Mouse (Mus musculus): ENCODE measurements around the gene Nmnat3. TPM values are rescaled to one million over a fixed set of nuclear protein-coding genes. Genes with fewer than 3 reads are reported as not detected.
A peak's percentile ranks its signal among the peaks of the same experiment; 100 is the strongest.

Gene Nmnat3
- total RNA-seq, 2 experiments from 2014 or later: 12.5 to 14.5 TPM

DNA sequence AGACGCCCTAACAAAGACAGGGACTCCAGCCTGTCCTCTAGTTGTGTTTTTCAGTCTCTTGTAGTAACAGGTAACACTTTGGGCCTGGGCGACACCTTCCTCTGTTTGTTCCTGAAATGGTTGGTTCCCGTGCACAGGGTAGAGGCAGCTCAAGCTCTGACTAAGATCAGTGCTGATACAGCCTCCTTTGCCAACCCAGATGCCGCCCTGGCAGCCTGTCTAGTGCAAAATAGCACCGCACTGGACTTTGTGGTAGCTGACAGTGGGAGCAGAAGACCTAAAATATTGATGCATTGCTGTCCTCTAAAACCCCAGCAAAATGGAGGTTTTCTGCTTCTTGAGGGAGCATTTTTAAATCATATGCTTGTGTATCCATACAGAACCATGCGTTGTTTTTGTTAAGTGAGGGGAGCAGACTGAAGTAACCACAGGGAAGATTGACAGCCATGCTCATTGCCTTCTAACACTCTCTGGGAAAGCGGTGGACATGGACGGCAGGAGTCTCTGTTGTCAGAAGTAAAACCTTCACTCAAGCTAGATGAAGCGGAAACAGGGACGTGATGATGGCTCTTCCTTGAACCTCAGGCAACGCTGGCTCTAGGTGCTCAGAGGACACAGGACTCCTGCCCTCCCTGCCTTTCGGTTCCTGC is 24.2 kb downstream of the Nmnat3 start:
- DNase-seq: no peak

DNA sequence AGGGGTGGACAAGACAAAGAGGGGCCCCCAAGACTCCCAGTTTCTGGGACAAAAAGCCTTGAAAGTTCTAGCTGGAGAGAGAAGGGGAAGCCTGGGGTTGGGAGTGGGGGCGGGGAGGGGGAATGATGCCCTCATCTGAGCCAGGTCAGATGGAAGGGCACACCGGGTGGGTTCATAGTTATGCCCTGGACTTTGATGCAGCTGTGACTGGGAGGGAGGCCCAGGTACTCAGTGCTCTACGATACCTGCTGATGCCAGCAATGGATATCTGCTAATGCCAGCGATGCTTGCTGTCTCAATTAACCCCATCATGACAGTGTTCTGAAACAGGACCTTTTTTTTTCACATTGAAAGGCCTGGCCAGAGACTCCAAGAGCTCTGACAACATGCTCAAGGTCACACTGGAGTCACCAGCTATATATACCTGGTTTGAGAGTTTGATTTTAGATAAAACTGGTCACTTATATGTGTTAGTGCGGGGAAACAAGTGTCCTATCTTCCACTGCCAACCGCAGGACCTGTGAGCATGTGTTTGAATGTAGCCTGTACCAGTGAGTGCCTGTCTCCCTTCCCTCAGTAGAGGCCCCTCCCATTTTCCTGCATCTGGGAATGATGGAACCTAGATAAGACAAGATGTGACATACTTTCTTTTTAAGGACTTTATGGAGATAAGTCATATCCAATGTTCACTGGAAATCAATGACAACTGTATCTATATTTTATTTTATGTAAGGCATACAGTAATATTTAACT is 25.6 kb downstream of the Nmnat3 start:
- DNase-seq: no peak

DNA sequence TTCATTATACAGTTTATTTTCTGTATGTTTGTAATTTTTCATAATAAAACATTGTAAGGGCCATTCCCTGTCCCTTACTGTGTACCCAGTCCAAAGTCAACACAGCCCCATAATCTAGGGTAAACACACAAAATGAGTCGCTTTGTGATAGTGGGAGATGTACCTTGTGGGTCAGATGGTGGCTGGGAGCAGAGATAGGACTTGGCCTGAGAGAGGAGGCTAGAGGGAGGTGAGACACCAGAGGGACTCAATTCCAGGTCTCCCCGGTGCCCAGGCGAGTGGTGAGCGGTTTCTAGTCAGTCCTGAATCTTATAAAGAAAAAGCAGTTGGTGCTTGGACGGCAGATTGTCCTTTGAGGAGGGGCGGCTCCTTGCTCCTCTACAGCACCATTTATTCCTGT is 26.4 kb downstream of the Nmnat3 start:
- DNase-seq: no peak

- peak; percentile 29 for DNase-seq
Observed at GRCm38 (mm10) chr9:98314059-98314650, 26.9 kb downstream of the Nmnat3 start.

DNA sequence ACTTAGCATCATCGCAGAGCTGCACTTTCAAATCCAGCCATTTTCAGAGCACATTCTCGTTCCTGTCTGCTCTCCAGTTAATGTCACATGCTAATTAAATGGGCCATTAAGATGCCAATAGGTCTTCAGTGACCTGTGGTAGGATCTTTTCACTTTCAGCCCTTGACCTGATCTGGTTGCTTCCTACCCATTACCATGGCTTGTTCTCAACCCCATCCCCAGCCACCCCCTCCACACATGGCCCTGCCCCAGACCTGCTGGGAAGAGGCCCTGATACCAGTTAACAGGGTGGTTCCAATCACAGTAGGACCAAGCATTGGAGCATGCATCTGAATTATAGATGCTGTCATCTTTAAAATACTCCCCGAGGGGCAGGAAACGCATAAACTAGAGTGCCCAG is 30.7 kb downstream of the Nmnat3 start:
- DNase-seq: no peak

GRCm38 (mm10) chr9:98318875-98319274 is 31.6 kb downstream of the Nmnat3 start:
- DNase-seq: no peak

DNA sequence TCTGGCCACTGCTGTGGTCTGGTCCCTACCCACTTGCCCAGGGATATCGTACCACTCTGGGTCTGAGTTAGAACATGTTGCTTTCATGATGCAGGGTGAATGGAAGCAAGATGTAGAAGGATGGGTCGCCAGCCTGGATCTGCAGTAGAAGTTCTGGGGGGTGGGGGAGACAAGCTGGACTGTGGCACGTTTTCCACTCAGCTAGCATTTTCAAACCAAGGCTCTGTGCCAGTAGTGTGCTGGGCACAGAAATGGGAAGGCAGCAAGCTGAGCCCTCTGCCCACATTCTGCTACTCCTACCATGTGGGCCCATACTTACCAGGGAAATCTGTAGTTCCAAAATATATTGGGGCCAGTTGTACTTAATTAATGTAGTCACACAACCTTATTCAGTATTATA is 33.5 kb downstream of the Nmnat3 start:
- DNase-seq: no peak

- DNase-seq: no peak
Observed at GRCm38 (mm10) chr9:98326088-98326487, 38.9 kb downstream of the Nmnat3 start.

DNA sequence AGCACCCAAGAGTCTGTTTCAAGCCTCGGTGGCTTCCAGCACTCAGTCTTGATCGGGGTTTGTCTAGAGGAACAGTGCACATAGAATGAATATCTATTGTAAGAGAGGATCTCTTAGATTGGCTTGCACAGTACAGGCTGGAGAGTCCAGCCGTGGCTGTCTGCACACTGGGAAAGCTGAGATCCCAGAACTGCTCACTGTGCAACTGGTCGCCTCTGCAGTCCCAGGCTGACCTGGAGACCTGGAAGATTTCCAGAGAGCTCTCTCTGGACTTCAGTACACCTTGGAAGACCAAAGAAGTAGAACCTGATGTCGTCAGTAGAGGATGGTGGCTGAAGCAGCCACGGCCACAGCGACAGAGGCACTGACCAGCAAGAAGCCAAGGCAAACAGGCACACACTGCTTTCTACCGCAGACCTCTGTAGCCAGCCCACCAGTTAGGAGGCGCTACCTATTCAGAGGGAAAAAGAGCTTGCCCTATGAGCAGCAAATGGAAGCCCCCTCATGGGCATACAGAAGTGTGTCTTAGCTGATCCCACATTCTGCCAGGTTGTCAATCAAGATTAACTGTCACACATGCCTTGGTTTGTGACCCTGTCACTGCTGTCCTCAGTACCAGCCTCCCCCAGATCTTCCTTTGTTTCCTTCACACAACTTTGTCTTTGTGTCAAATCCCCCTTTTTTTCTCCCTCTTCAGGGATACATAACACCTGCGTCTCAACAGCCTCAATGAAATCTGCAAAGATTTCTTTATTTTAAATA is 41.4 kb downstream of the Nmnat3 start:
- no peak for DNase-seq

GRCm38 (mm10) chr9:98329274-98330105 is 42.3 kb downstream of the Nmnat3 start:
- peak; percentile 24 for DNase-seq

DNA sequence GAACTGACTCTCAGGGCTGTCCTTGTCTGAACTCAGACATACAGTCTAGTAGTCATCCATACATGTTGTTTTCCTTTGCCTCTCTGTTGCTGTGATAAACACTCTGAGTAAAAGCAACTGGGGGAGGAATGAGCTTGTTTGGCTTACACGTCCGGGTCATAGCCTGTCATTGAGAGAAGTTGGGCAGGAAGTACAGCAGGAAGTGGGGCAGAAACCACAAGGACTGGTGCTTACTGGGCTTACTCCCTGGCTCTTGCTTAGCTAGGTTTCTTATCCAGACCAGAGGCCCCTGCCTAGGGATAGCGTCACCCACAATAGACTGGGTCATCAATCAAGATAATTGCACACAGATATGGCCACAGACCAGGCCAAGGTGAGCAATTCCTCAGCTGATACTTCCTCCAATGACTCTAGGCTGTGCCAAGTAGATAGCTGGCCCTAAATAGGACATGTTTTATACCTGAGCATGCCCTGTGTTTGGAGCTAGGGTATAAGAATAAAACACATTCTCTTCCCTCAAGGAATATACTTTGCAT is 46.1 kb downstream of the Nmnat3 start:
- no peak for DNase-seq

DNA sequence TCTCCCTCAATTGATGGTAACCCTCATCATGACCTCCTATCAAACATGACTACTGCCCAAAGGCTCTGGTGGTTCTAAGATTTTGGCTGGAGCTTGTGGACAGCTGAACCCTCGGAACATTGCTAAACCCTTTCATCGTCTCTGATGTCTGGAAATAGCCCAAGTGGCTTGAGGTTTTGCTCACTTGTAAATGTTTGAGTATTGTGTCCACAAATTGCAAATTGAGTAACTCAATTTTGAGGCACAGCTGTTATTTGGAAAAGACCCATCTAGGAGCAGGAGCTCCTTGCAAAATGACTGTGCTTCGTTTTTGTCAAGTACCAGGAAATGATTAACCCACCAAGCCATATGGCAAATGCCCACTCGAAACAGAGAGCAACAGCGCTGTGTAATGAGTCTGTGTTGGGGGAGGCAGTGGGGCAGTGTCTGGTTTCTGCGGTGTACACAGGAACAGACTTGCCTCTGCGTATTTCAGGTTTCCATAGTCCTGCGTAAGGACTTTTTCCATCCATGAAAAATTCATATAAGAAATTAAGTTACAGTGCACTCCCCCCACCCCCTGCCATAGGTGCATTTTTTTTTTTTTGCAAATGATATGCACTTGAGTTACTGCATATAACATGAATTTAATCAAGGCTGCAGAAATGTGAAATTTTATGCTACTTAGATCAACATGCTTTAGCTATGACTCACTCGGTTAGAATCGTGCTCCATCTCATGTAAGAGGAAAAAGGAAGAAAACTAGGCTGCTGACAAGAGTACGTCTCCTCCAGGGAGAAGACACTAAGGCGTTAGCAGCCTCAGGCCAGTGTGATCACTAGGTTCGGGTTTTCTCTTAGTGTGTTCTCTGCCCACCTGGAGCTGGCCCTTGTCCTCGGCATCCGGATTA is 50.9 kb downstream of the Nmnat3 start:
- no peak for DNase-seq

GRCm38 (mm10) chr9:98339971-98340370 is 52.7 kb downstream of the Nmnat3 start:
- DNase-seq: no peak

DNA sequence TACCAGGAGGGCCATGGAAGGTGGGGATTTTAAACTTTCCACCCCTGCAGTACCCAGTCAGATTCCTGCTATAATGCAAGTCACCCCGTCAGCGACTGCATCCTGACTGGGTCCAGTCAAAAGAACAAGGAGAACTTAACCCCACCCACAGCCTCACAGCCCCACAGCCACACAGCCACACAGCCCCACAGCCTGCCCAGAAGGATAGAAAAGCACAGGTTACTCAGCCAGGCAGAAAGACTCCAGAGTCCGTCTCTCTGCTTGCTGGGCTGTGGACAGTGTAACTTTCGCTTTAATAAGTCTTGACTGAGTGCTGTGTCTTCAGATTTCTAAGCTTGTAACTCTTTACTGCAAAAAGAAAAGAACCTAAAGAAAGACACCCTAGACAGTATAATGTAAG is 53.2 kb downstream of the Nmnat3 start:
- no peak for DNase-seq

GRCm38 (mm10) chr9:98345840-98346239 is 58.6 kb downstream of the Nmnat3 start:
- DNase-seq: no peak

GRCm38 (mm10) chr9:98346240-98346639 is 59.0 kb downstream of the Nmnat3 start:
- DNase-seq: no peak

GRCm38 (mm10) chr9:98347021-98347420 is 59.8 kb downstream of the Nmnat3 start:
- no peak for DNase-seq

- no peak for DNase-seq
Observed at GRCm38 (mm10) chr9:98350318-98351144, 63.3 kb downstream of the Nmnat3 start.

GRCm38 (mm10) chr9:98352332-98352731 is 65.1 kb downstream of the Nmnat3 start:
- DNase-seq: no peak

DNA sequence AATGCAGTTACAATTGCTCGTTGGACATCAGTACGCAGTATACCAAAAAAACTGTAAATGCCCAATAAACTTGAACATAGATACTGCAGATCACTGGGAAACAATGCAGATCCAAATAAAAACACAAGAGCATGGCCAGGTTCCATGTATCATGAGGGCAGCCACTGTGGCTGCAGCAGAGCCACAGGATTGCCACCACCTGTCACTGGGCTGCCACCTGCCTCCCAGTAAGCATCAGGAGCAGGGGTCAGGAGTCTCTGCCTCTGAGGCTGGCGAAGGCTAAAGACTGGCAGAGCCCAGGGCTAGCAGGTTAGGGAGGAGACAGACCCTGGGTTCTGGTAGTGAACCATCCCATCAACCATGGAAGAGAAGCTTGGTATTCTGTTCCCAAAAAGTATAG is 67.7 kb downstream of the Nmnat3 start:
- DNase-seq: no peak
